Mouse (Mus musculus): ENCODE data around the gene Clic6.

Gene Clic6

GRCm38 (mm10) chr16:92525919-92526318 lies 40.4 kb downstream of the Clic6 start:
- no peak for DNase-seq (ENCODE audit: low spot score)

- DNase-seq (ENCODE audit: low spot score) = no peak
Measured at GRCm38 (mm10) chr16:92535258-92535657, 49.7 kb downstream of the Clic6 start.

GRCm38 (mm10) chr16:92538356-92538755 lies 52.8 kb downstream of the Clic6 start:
- DNase-seq (ENCODE audit: low spot score) = no peak

GRCm38 (mm10) chr16:92544264-92544663 lies 58.7 kb downstream of the Clic6 start:
- DNase-seq (ENCODE audit: low spot score) = peak; percentile 6

- no peak for DNase-seq (ENCODE audit: low spot score)
Measured at GRCm38 (mm10) chr16:92548651-92549050, 63.1 kb downstream of the Clic6 start.

- DNase-seq (ENCODE audit: low spot score) = no peak
Measured at GRCm38 (mm10) chr16:92551266-92552105, 66.0 kb downstream of the Clic6 start.

- no peak for DNase-seq (ENCODE audit: low spot score)
Measured at GRCm38 (mm10) chr16:92552106-92552382, 66.5 kb downstream of the Clic6 start.

GRCm38 (mm10) chr16:92552858-92553257 lies 67.3 kb downstream of the Clic6 start:
- DNase-seq (ENCODE audit: low spot score) = no peak

- DNase-seq (ENCODE audit: low spot score) = no peak
Measured at GRCm38 (mm10) chr16:92555051-92555450, 69.5 kb downstream of the Clic6 start.

GRCm38 (mm10) chr16:92565291-92565690 lies 79.8 kb downstream of the Clic6 start:
- DNase-seq (ENCODE audit: low spot score) = no peak

- peak; percentile 76 for DNase-seq (ENCODE audit: low spot score)
Measured at GRCm38 (mm10) chr16:92565708-92566107, 80.2 kb downstream of the Clic6 start.

- no peak for DNase-seq (ENCODE audit: low spot score)
Measured at GRCm38 (mm10) chr16:92566146-92566545, 80.6 kb downstream of the Clic6 start.

- DNase-seq (ENCODE audit: low spot score) = no peak
Measured at GRCm38 (mm10) chr16:92571246-92571645, 85.7 kb downstream of the Clic6 start.

GRCm38 (mm10) chr16:92573193-92573592 lies 87.7 kb downstream of the Clic6 start:
- no peak for DNase-seq (ENCODE audit: low spot score)

GRCm38 (mm10) chr16:92575792-92576191 lies 90.3 kb downstream of the Clic6 start:
- no peak for DNase-seq (ENCODE audit: low spot score)

GRCm38 (mm10) chr16:92577381-92577780 lies 91.8 kb downstream of the Clic6 start:
- DNase-seq (ENCODE audit: low spot score) = no peak

GRCm38 (mm10) chr16:92578915-92579653 lies 93.5 kb downstream of the Clic6 start:
- DNase-seq (ENCODE audit: low spot score) = no peak

GRCm38 (mm10) chr16:92580981-92581380 lies 95.4 kb downstream of the Clic6 start:
- no peak for DNase-seq (ENCODE audit: low spot score)

- DNase-seq (ENCODE audit: low spot score) = no peak
Measured at GRCm38 (mm10) chr16:92581767-92582166, 96.2 kb downstream of the Clic6 start.

- DNase-seq (ENCODE audit: low spot score) = no peak
Measured at GRCm38 (mm10) chr16:92587836-92588235, 102.3 kb downstream of the Clic6 start.

All from ovary, postnatal 10 days (tissue).